Mouse (Mus musculus) testis, postnatal 10 days (tissue): ENCODE data around the gene Gm11487.
"Not testable (repeated sequence)": the region's sequence is repeated elsewhere in the genome, so short reads cannot be mapped to it uniquely, and the experiment has no call there.

ENCODE experiments used
- DNase-seq: peaks from one replicate; pipeline ENCODE4 v3.0.0; 2021; ENCODE audit warnings: low spot score

Gm11487 gene

GRCm38 (mm10) chr4:73404972-73405371 is at the start of gene Gm11487:
Gm11487 (minus strand) TSS chr4:73405072.
- not testable (repeated sequence) for DNase-seq

GRCm38 (mm10) chr4:73444715-73445114 is 39.8 kb upstream of the Gm11487 start:
- DNase-seq: peak; percentile 44

GRCm38 (mm10) chr4:73442568-73442967 is 37.7 kb upstream of the Gm11487 start:
- DNase-seq: no peak

GRCm38 (mm10) chr4:73425903-73426302 is 21.0 kb upstream of the Gm11487 start:
- no peak for DNase-seq

GRCm38 (mm10) chr4:73423049-73423448 is 18.2 kb upstream of the Gm11487 start:
- no peak for DNase-seq

- no peak for DNase-seq
Observed at GRCm38 (mm10) chr4:73366534-73366933, 38.3 kb downstream of the Gm11487 start.
